8 mouse cellular contexts compared by ENCODE assay signal in genomic region chr3:138442612-138443464, GRCm38 (mm10). TPM values are rescaled to one million over a fixed set of nuclear protein-coding genes. Genes with fewer than 3 reads are reported as not detected.
DNase-seq lines count a peak whose midpoint lies in the region; ATAC-seq and TF ChIP-seq lines count a peak whose summit lies in the region.

Gene Adh5, plus strand, starts transcription at chr3:138443093.

- TF ChIP-seq CTCF in liver, adult 2 months (IDR thresholded peaks at IDR 0.05; ENCODE audit: low read depth, low read length): no peak

- H3ac ChIP-seq in myocyte (ENCODE audit: control insufficient read depth, insufficient read length): peak within 1 kb of the TSS; percentile 94

- peak within 1 kb of the TSS; percentile 91 for H3K4me3 ChIP-seq in heart, embryonic 11.5 days (ENCODE audit: low read depth, low read length)
- peak within 1 kb of the TSS; percentile 66 for H3K4me3 ChIP-seq in kidney, embryonic 16.5 days (ENCODE audit: low read length)
- H3K4me3 ChIP-seq in liver, adult 2 months (ENCODE audit: insufficient read depth, low read depth, low read length): peak within 1 kb of the TSS; percentile 98
- H3K4me3 ChIP-seq in myocyte: peak within 1 kb of the TSS; percentile 66

- H3K9me3 ChIP-seq in heart, embryonic 11.5 days (replicated peaks; ENCODE audit: control insufficient read depth, low read length): no peaks in the 10 kb centered on the region
- no peaks in the 10 kb centered on the region for H3K9me3 ChIP-seq in kidney, embryonic 16.5 days (ENCODE audit: low read length)

- peak; percentile 94 to 95 for DNase-seq in B cell, adult 2 months
- DNase-seq in brain, adult 2 months (ENCODE audit: low read depth, low spot score): peak; percentile 98
- DNase-seq in liver, adult 2 months (ENCODE audit: extremely low read depth, low read depth, low spot score): peak; percentile 83
- peak; percentile 97 for DNase-seq in splenic B cell, adult 2 months (ENCODE audit: low read depth, low spot score)

- peaks cover 13% of the 10 kb centered on the region for H3K4me1 ChIP-seq in heart, embryonic 11.5 days (ENCODE audit: control insufficient read depth, insufficient read depth, low read length)
- peaks cover 13% of the 10 kb centered on the region for H3K4me1 ChIP-seq in kidney, embryonic 16.5 days (ENCODE audit: insufficient read depth, low read length)
- H3K4me1 ChIP-seq in liver, adult 2 months (ENCODE audit: control insufficient read depth, insufficient read depth, low read length): peaks cover 23% of the 10 kb centered on the region

- H3K9ac ChIP-seq in heart, embryonic 11.5 days (ENCODE audit: low read depth, low read length): peak within 1 kb of the TSS; percentile 97
- peak within 1 kb of the TSS; percentile 82 for H3K9ac ChIP-seq in kidney, embryonic 16.5 days (replicated peaks; ENCODE audit: low read length)
- peak within 1 kb of the TSS; percentile 100 for H3K9ac ChIP-seq in liver, adult 2 months (ENCODE audit: low read depth, low read length)

- ATAC-seq in erythroblast, adult 5-6 weeks (replicated peaks; ENCODE audit: low FRiP score, poor library complexity, severe bottlenecking): peak; percentile 98
- peak; percentile 100 for ATAC-seq in heart, embryonic 11.5 days (replicated peaks; ENCODE audit: insufficient number of reproducible peaks, low FRiP score, low TSS enrichment)
- ATAC-seq in kidney, embryonic 16.5 days (ENCODE audit: low FRiP score, low TSS enrichment): peak; percentile 99

- H3K27ac ChIP-seq in heart, embryonic 11.5 days (ENCODE audit: low read depth, low read length): peak within 1 kb of the TSS; percentile 87
- H3K27ac ChIP-seq in kidney, embryonic 16.5 days (ENCODE audit: low read length): peak within 1 kb of the TSS; percentile 82
- peak within 1 kb of the TSS; percentile 99 for H3K27ac ChIP-seq in liver, adult 2 months (replicated peaks; ENCODE audit: insufficient read depth, low read depth, low read length)

- H3K79me2 ChIP-seq in liver, adult 2 months (ENCODE audit: control insufficient read depth, insufficient read depth, low read length): peaks cover 14% of the 10 kb centered on the region; the same call in 1 of the 2 replicates
- H3K79me2 ChIP-seq in myocyte (ENCODE audit: control insufficient read depth, insufficient read depth): peaks cover 11% of the 10 kb centered on the region

- peak within 1 kb of the TSS; percentile 80 for H3K4me2 ChIP-seq in heart, embryonic 11.5 days
- peak within 1 kb of the TSS; percentile 79 for H3K4me2 ChIP-seq in kidney, embryonic 16.5 days (replicated peaks; ENCODE audit: low read depth, low read length)
- H3K4me2 ChIP-seq in myocyte (ENCODE audit: low read depth): peak within 1 kb of the TSS; percentile 99

- under 1% methylated on average over 86 of the region's 86 CpGs for WGBS in heart, embryonic 11.5 days (ENCODE audit: insufficient replicate concordance)
- WGBS in kidney, embryonic 16.5 days: under 1% methylated on average over 84 of the region's 86 CpGs
- under 1% methylated on average over 86 of the region's 86 CpGs for WGBS in liver, adult 2 months

- H3K27me3 ChIP-seq in heart, embryonic 11.5 days (ENCODE audit: control insufficient read depth, insufficient read depth, low read length): no peaks in the 10 kb centered on the region
- no peaks in the 10 kb centered on the region for H3K27me3 ChIP-seq in kidney, embryonic 16.5 days (ENCODE audit: insufficient read depth, low read length)
- no peaks in the 10 kb centered on the region for H3K27me3 ChIP-seq in liver, adult 2 months (ENCODE audit: control insufficient read depth, insufficient read depth, low read length)
- no peaks in the 10 kb centered on the region for H3K27me3 ChIP-seq in myocyte (ENCODE audit: control insufficient read depth, insufficient read depth, insufficient read length)
- no peaks in the 10 kb centered on the region for H3K27me3 ChIP-seq in splenic B cell, adult 2 months (ENCODE audit: control insufficient read depth, insufficient read depth, low read length, poor library complexity, severe bottlenecking)

- peaks cover 11% of the 10 kb centered on the region for H3K36me3 ChIP-seq in heart, embryonic 11.5 days (ENCODE audit: control insufficient read depth, insufficient read depth, low read length)
- H3K36me3 ChIP-seq in kidney, embryonic 16.5 days (ENCODE audit: insufficient read depth, low read length): peaks cover 18% of the 10 kb centered on the region; the same call in 1 of the 2 replicates
- H3K36me3 ChIP-seq in liver, adult 2 months (ENCODE audit: control insufficient read depth, insufficient read depth, low read length): peaks cover 30% of the 10 kb centered on the region
- peaks cover 9% of the 10 kb centered on the region for H3K36me3 ChIP-seq in myocyte (ENCODE audit: control insufficient read depth, insufficient read depth)
- H3K36me3 ChIP-seq in splenic B cell, adult 2 months (ENCODE audit: control insufficient read depth, insufficient read depth, low read length, poor library complexity, severe bottlenecking): peaks cover 2% of the 10 kb centered on the region

- peak; percentile 81; the same call in 1 of the 2 replicates for TF ChIP-seq POLR2A in liver, adult 2 months (IDR thresholded peaks at IDR 0.05; ENCODE audit: extremely low read depth, insufficient read depth, low read length)
- peak; percentile 76 for TF ChIP-seq POLR2A in myocyte (IDR thresholded peaks at IDR 0.05; ENCODE audit: insufficient read length, low read depth)

TF ChIP-seq in myocyte, 11 proteins besides CTCF, POLR2A, EP300 and RAD21:
- peak; percentile 91 for TF ChIP-seq MAX (IDR thresholded peaks at IDR 0.05; ENCODE audit: low read depth)
- TF ChIP-seq USF1 (IDR thresholded peaks at IDR 0.05; ENCODE audit: low read depth): peak; percentile 37
- no peak for TF ChIP-seq TCF12 (IDR thresholded peaks at IDR 0.05; ENCODE audit: insufficient read depth, poor library complexity, severe bottlenecking)
- no peak for TF ChIP-seq MYOD1 (IDR thresholded peaks at IDR 0.05; ENCODE audit: control insufficient read depth in 1 of 3, insufficient read length in 2 of 3, low read depth in 2 of 3)
- TF ChIP-seq MYOG (IDR thresholded peaks at IDR 0.05; ENCODE audit: control insufficient read depth in 1 of 3, insufficient read depth in 1 of 3, insufficient read length in 2 of 3, low read depth in 2 of 3): peak in 1 of 3 experiments; percentile 34
- peak; percentile 26 for TF ChIP-seq REST (IDR thresholded peaks at IDR 0.05; ENCODE audit: insufficient read depth, insufficient read length)
- TF ChIP-seq POLR2AphosphoS2 (IDR thresholded peaks at IDR 0.05; ENCODE audit: insufficient read length, low read depth): peak; percentile 90

RNA-seq across cellular contexts. Expression of gene Adh5, which starts in this region (rescaled TPM):
- total RNA-seq in erythroblast, adult 5-6 weeks (2015; ENCODE audit: low replicate concordance): 20.3 and 29.0 TPM in 2 replicates
- total RNA-seq in erythroblast, adult 5-6 weeks (2017; ENCODE audit: low replicate concordance): 14.6 and 15.8 TPM in 2 replicates
- 166 and 176 TPM in 2 replicates for polyA plus RNA-seq in heart, embryonic 11.5 days (2014; fragmentation: Nextera tagmentation; extraction: Ambion mirVana)
- polyA plus RNA-seq in kidney, embryonic 16.5 days (2015; fragmentation: Nextera tagmentation; extraction: Ambion mirVana): 258 and 276 TPM in 2 replicates
- 435 and 567 TPM in 2 replicates for total RNA-seq in liver, adult 2 months (2014; rRNA removed)
- polyA plus RNA-seq in liver, adult 2 months (2012; rRNA removed): 144 and 156 TPM in 2 replicates
- 79.7 TPM for polyA plus RNA-seq in myocyte (2012; fragmentation: generic; extraction: Trizol)

Comparison
In these comparisons a context has a peak if more than half of its experiments do, and no peak if none do; other contexts are left out.
1. Peak in every context shown above with its lines: DNase-seq, ATAC-seq, H3K4me3 ChIP-seq and H3K27ac ChIP-seq.
2. RNA of gene Adh5 (total RNA-seq): 435 to 567 TPM in liver, adult 2 months; 14.6 to 29.0 TPM in erythroblast, adult 5-6 weeks; every median in the first group is over 10 times any median in the second.